Comparison of ENCODE assay signal across 8 mouse cellular contexts in the genomic region with DNA sequence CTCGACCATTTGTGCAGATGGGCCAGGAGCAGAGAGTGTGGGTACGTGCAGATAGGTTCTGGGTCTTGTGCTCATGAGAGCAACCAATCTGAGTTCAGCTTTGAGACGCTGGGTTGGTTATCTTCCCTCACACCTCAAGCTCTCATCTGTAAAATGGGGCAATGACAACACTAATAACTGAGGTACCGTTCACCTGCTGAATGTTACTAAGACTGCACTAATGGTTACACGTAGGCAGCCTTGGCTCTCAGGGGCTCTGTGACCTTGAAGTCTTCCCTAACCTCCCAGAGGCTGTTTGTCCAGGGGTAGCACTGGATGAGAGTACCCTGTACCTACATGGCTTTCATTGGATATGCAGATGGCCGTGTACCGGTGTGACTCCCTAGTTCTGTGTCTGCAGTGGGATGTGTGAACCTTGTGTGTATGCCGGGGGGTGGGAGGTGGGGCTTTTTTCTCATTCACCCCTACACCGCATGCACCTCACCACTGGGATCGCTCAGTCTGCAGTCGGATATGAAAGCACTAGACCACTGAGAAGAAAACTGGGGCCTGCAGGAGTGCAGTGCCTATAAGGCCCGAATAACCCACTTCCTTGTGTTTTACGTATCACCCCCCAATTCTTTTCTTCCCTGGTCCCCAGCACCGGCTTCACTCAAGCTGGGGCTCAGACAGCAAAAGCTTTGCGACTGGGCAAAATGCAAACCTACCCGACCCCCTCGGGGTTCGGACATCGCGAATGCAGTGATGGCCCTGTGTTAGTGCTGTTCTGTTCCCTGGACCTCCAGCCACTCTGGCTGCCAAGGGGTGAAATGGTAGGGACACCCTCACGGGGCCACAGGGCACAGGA. TPM values are rescaled to one million over a fixed set of nuclear protein-coding genes. Genes with fewer than 3 reads are reported as not detected.
DNase-seq lines count a peak whose midpoint lies in the region; ATAC-seq and TF ChIP-seq lines count a peak whose summit lies in the region.

No protein-coding gene starts in this region.

- peaks cover 11% of the 10 kb centered on the region; the same call in 1 of the 2 replicates for H3K4me1 ChIP-seq in kidney, postnatal 0 days (replicated peaks; ENCODE audit: insufficient read depth, low read length)
- peaks cover 32% of the 10 kb centered on the region for H3K4me1 ChIP-seq in hindbrain, embryonic 12.5 days
- H3K4me1 ChIP-seq in midbrain, embryonic 11.5 days (ENCODE audit: control insufficient read depth, insufficient read depth, low read length): peaks cover 13% of the 10 kb centered on the region

- TF ChIP-seq CTCF in kidney, postnatal 0 days (IDR thresholded peaks at IDR 0.05; ENCODE audit: low read depth): no peak

- no peaks in the 10 kb centered on the region for H3K27me3 ChIP-seq in kidney, postnatal 0 days (ENCODE audit: insufficient read depth, low read length)
- H3K27me3 ChIP-seq in hindbrain, embryonic 12.5 days: no peaks in the 10 kb centered on the region; the same call in 1 of the 2 replicates
- no peaks in the 10 kb centered on the region for H3K27me3 ChIP-seq in midbrain, embryonic 11.5 days (ENCODE audit: control insufficient read depth, insufficient read depth, low read length)

- 11% methylated on average over 21 of the region's 21 CpGs for WGBS in kidney, postnatal 0 days
- 14% methylated on average over 21 of the region's 21 CpGs for WGBS in hindbrain, embryonic 12.5 days
- 18% methylated on average over 21 of the region's 21 CpGs for WGBS in midbrain, embryonic 11.5 days

- peak overlapping the region; percentile 94 for H3K27ac ChIP-seq in kidney, postnatal 0 days
- peak overlapping the region; percentile 91 for H3K27ac ChIP-seq in hindbrain, embryonic 12.5 days
- peak overlapping the region; percentile 52 for H3K27ac ChIP-seq in midbrain, embryonic 11.5 days (ENCODE audit: low read depth, low read length)

- H3K36me3 ChIP-seq in kidney, postnatal 0 days (ENCODE audit: insufficient read depth, low read length): no peaks in the 10 kb centered on the region
- H3K36me3 ChIP-seq in hindbrain, embryonic 12.5 days: no peaks in the 10 kb centered on the region
- no peaks in the 10 kb centered on the region for H3K36me3 ChIP-seq in midbrain, embryonic 11.5 days (ENCODE audit: control insufficient read depth, insufficient read depth, low read length)

- ATAC-seq in kidney, postnatal 0 days (replicated peaks; ENCODE audit: low FRiP score, low read depth): no peak
- no peak for ATAC-seq in hindbrain, embryonic 12.5 days (ENCODE audit: low FRiP score)
- no peak for ATAC-seq in midbrain, embryonic 11.5 days (ENCODE audit: low FRiP score)

- peak overlapping the region; percentile 77 for H3K4me2 ChIP-seq in kidney, postnatal 0 days (ENCODE audit: low read length)
- peak overlapping the region; percentile 99 for H3K4me2 ChIP-seq in hindbrain, embryonic 12.5 days (replicated peaks)
- H3K4me2 ChIP-seq in midbrain, embryonic 11.5 days: peak overlapping the region; percentile 93

- H3K9me3 ChIP-seq in kidney, postnatal 0 days (replicated peaks; ENCODE audit: low read length): no peaks in the 10 kb centered on the region
- no peaks in the 10 kb centered on the region for H3K9me3 ChIP-seq in hindbrain, embryonic 12.5 days (replicated peaks)
- H3K9me3 ChIP-seq in midbrain, embryonic 11.5 days (ENCODE audit: control insufficient read depth, low read length): no peaks in the 10 kb centered on the region

- peak overlapping the region; percentile 96 for H3K4me3 ChIP-seq in kidney, postnatal 0 days (replicated peaks; ENCODE audit: low read depth, low read length)
- peak overlapping the region; percentile 97 for H3K4me3 ChIP-seq in hindbrain, embryonic 12.5 days
- peak overlapping the region; percentile 95 for H3K4me3 ChIP-seq in midbrain, embryonic 11.5 days (ENCODE audit: low read depth, low read length)

- peak overlapping the region; percentile 89 for H3K9ac ChIP-seq in kidney, postnatal 0 days (ENCODE audit: low read depth, low read length)
- H3K9ac ChIP-seq in hindbrain, embryonic 12.5 days: peak overlapping the region; percentile 91
- H3K9ac ChIP-seq in midbrain, embryonic 11.5 days (ENCODE audit: low read length): peak overlapping the region; percentile 74

- DNase-seq in kidney, postnatal 0 days (ENCODE audit: low spot score): no peak
- no peak for DNase-seq in kidney, postnatal 14 days
- DNase-seq in c-Kit-negative CD71-positive TER-119-positive erythroid progenitor cells, embryonic 14.5 days (ENCODE audit: low read depth, low spot score): peak; percentile 34
- DNase-seq in midbrain, embryonic 11.5 days (ENCODE audit: low spot score, missing footprints): peak; percentile 81
- no peak for DNase-seq in right cerebral cortex, adult 2 months (ENCODE audit: low spot score in 2 of 2)
- DNase-seq in adrenal gland, postnatal 14 days: no peak
- DNase-seq in embryo, embryonic 9.5 days (ENCODE audit: extremely low spot score): no peak

RNA-seq across cellular contexts. Expression of gene Rnf44, which starts 0.8 kb away (rescaled TPM):
- 63.0 and 77.4 TPM in 2 replicates for polyA plus RNA-seq in kidney, postnatal 0 days (2015; fragmentation: Nextera tagmentation; extraction: Ambion mirVana)
- polyA plus RNA-seq in hindbrain, embryonic 12.5 days (2016; fragmentation: Nextera tagmentation; extraction: Ambion mirVana): 95.6 and 98.0 TPM in 2 replicates
- polyA plus RNA-seq in midbrain, embryonic 11.5 days (2014; fragmentation: Nextera tagmentation; extraction: Ambion mirVana): 88.6 and 111 TPM in 2 replicates
- 112 and 118 TPM in 2 replicates for total RNA-seq in adrenal gland, postnatal 14 days (2021)

RNA-seq across cellular contexts. Expression of gene Cdhr2, which starts 8.3 kb away (rescaled TPM):
- 10.0 and 10.9 TPM in 2 replicates for polyA plus RNA-seq in kidney, postnatal 0 days (2015; fragmentation: Nextera tagmentation; extraction: Ambion mirVana)
- polyA plus RNA-seq in hindbrain, embryonic 12.5 days (2016; fragmentation: Nextera tagmentation; extraction: Ambion mirVana): not detected in 2 replicates
- 0.06 TPM in 1 of 2 replicates, not detected in the other for polyA plus RNA-seq in midbrain, embryonic 11.5 days (2014; fragmentation: Nextera tagmentation; extraction: Ambion mirVana)
- 0.22 TPM in 1 of 2 replicates, not detected in the other for total RNA-seq in adrenal gland, postnatal 14 days (2021)

RNA-seq across cellular contexts. Expression of gene Gprin1, which starts 56.7 kb away (rescaled TPM):
- polyA plus RNA-seq in kidney, postnatal 0 days (2015; fragmentation: Nextera tagmentation; extraction: Ambion mirVana): 0.13 and 0.14 TPM in 2 replicates
- 26.0 and 30.7 TPM in 2 replicates for polyA plus RNA-seq in hindbrain, embryonic 12.5 days (2016; fragmentation: Nextera tagmentation; extraction: Ambion mirVana)
- 9.8 and 10.8 TPM in 2 replicates for polyA plus RNA-seq in midbrain, embryonic 11.5 days (2014; fragmentation: Nextera tagmentation; extraction: Ambion mirVana)
- total RNA-seq in adrenal gland, postnatal 14 days (2021): 3.5 and 5.1 TPM in 2 replicates

Comparison
In these comparisons a context has a peak if more than half of its experiments do, and no peak if none do; other contexts are left out.
1. DNase-seq: peak in c-Kit-negative CD71-positive TER-119-positive erythroid progenitor cells, embryonic 14.5 days (single experiment) and midbrain, embryonic 11.5 days (single experiment); none in kidney, postnatal 0 days (single experiment), kidney, postnatal 14 days (single experiment), right cerebral cortex, adult 2 months (0 of 2), adrenal gland, postnatal 14 days (single experiment) and embryo, embryonic 9.5 days (single experiment).
2. RNA of gene Cdhr2, which starts 8.3 kb away (polyA plus RNA-seq): 10.0 to 10.9 TPM in kidney, postnatal 0 days; not detected in hindbrain, embryonic 12.5 days and 0.06 TPM in midbrain, embryonic 11.5 days; every median in the first group is over 10 times any median in the second.
3. Peak in every context shown above with its lines, with median percentiles within 50 percentile points of each other: H3K27ac ChIP-seq, H3K4me2 ChIP-seq, H3K4me3 ChIP-seq and H3K9ac ChIP-seq.